Mouse (Mus musculus) CH12.LX (cell line): Measurements from ENCODE around the gene Lama4.

Experiments used
- CTCF ChIP-seq, 2 experiments: IDR thresholded peaks in 1 of 2; conservative IDR thresholded peaks in 1 of 2; 2 replicates each; pipeline ENCODE4 v1.5.1; 2011 to 2012; ENCODE audit warnings: low read depth in 2 of 2, low read length in 2 of 2, improper control_type of control experiment in 1 of 2, inconsistent platforms in 1 of 2, mild to moderate bottlenecking in 1 of 2, moderate library complexity in 1 of 2
- EP300 ChIP-seq: IDR thresholded peaks from 2 replicates; pipeline ENCODE4 v1.6.1; 2011; ENCODE audit warnings: low read length, improper control_type of control experiment
- MYC ChIP-seq: IDR thresholded peaks from 2 replicates; pipeline ENCODE4 v1.6.1; 2011; ENCODE audit warnings: low read depth, mild to moderate bottlenecking, improper control_type of control experiment, low read length
- POLR2A ChIP-seq: IDR thresholded peaks from 2 replicates; pipeline ENCODE4 v1.6.1; 2011; ENCODE audit warnings: low read depth, mild to moderate bottlenecking, improper control_type of control experiment, low read length
- USF1 ChIP-seq: IDR thresholded peaks from 2 replicates; pipeline ENCODE4 v1.6.1; 2014; ENCODE audit warnings: low read depth, mild to moderate bottlenecking, inconsistent platforms, low read length, improper control_type of control experiment
- ZKSCAN1 ChIP-seq: IDR thresholded peaks from 2 replicates; pipeline ENCODE4 v1.6.1; 2012; ENCODE audit warnings: low read depth, inconsistent platforms, low read length, improper control_type of control experiment, borderline replicate concordance

- TF ChIP-seq POLR2A (no peak), CTCF (conservative IDR thresholded peaks at IDR 0.05 in 1 of 2, IDR thresholded peaks at IDR 0.05 in 1 of 2; ENCODE audit: low read depth in 2 of 2, low read length in 2 of 2) (no peak), ZKSCAN1 (no peak), USF1 (no peak), EP300 (no peak), MYC (no peak)
These were observed 133.4 kb downstream of the Lama4 start for GRCm38 (mm10) chr10:39098746-39099145.
